Mouse (Mus musculus) forebrain, embryonic 14.5 days (tissue): ENCODE measurements around the gene Atp1b3. TPM values are rescaled to one million over a fixed set of nuclear protein-coding genes. Genes with fewer than 3 reads are reported as not detected.
"Not testable (repeated sequence)": the region's sequence is repeated elsewhere in the genome, so short reads cannot be mapped to it uniquely, and the experiment has no call there.

Experiments
- ATAC-seq: fragments of 200-750 bp; cut with Nextera tagmentation; 2 replicates; pipeline ENCODE4 v1.8.0; 2017; ENCODE audit warnings: mild to moderate bottlenecking, moderate library complexity
- DNase-seq: peaks from one replicate; pipeline ENCODE4 v3.0.0-alpha.2; 2015; ENCODE audit warnings: low spot score
- H3K27ac ChIP-seq: fragments of 300-500 bp; sonication (generic); 2 replicates; pipeline ENCODE4 v1.5.1; 2014; ENCODE audit warnings: low read depth, mild to moderate bottlenecking, control low read depth, low read length, moderate library complexity
- H3K27me3 ChIP-seq: fragments of 300-500 bp; sonication (generic); replicated peaks from 2 replicates; pipeline ENCODE4 v1.6.1; 2014; ENCODE audit warnings: low read length, control low read depth, mixed read lengths; ENCODE audit not compliant: control insufficient read depth, insufficient read depth
- H3K36me3 ChIP-seq: fragments of 300-500 bp; sonication (generic); 2 replicates; pipeline ENCODE4 v1.6.1; 2014; ENCODE audit warnings: low read length, control low read depth; ENCODE audit not compliant: control insufficient read depth, insufficient read depth
- H3K4me1 ChIP-seq: fragments of 300-500 bp; sonication (generic); 2 replicates; pipeline ENCODE4 v1.6.1; 2014; ENCODE audit warnings: antibody characterized with exemption, low read length, control low read depth; ENCODE audit not compliant: control insufficient read depth, insufficient read depth
- H3K4me2 ChIP-seq: fragments of 300-500 bp; sonication (generic); 2 replicates; pipeline ENCODE4 v1.6.1; 2014; ENCODE audit warnings: mild to moderate bottlenecking, control low read depth, low read length
- H3K4me3 ChIP-seq: fragments of 300-500 bp; sonication (generic); 2 replicates; pipeline ENCODE4 v1.5.1; 2014; ENCODE audit warnings: low read depth, low read length, control low read depth
- H3K9ac ChIP-seq: fragments of 300-500 bp; sonication (generic); 2 replicates; pipeline ENCODE4 v1.6.1; 2014; ENCODE audit warnings: mild to moderate bottlenecking, low read length, control low read depth, moderate library complexity
- H3K9me3 ChIP-seq: fragments of 300-500 bp; sonication (generic); replicated peaks from 2 replicates; pipeline ENCODE4 v1.6.1; 2016; ENCODE audit warnings: low read length, control low read depth, mixed read lengths; ENCODE audit not compliant: control insufficient read depth
- WGBS: fragments of 180-500 bp; shearing (Covaris S2); extraction: QIAGEN DNeasy Blood & Tissue Kit; methylation state at CpG from one replicate; pipeline ENCODE4 v1.1.7; 2014; 5-methylcytosine and 5-hydroxymethylcytosine counted together
- polyA plus RNA-seq: library from polyadenylated mRNA; unstranded; fragments of >200 nt; fragmentation: Nextera tagmentation; extraction: Ambion mirVana; gene quantifications from 2 replicates; pipeline ENCODE4 v1.2.1, GENCODE M21; 2014

The Atp1b3 gene
- polyA plus RNA-seq, 1 experiment from 2014 or later, result 143 TPM

- H3K9me3 ChIP-seq, H3K9ac ChIP-seq, ATAC-seq, H3K27ac ChIP-seq, H3K27me3 ChIP-seq, H3K4me3 ChIP-seq, H3K4me2 ChIP-seq, H3K4me1 ChIP-seq, H3K36me3 ChIP-seq, DNase-seq: not testable (repeated sequence)
- WGBS, result 91% methylated on average over 6 of the region's 6 CpGs
Observed at GRCm38 (mm10) chr9:96351771-96352170, 12.5 kb downstream of the Atp1b3 start.

- Histone ChIP-seq H3K4me3 (no peak overlapping the region), H3K9me3 (no peaks in the 10 kb centered on the region), H3K36me3 (0 out of 2 replicates have a peak, but pooled peaks cover 4% of the 10 kb centered on the region), H3K4me1 (no peaks in the 10 kb centered on the region), H3K4me2 (no peak overlapping the region), H3K9ac (no peak overlapping the region), H3K27me3 (no peaks in the 10 kb centered on the region), H3K27ac (no peak overlapping the region)
- ATAC-seq (no peak), DNase-seq (no peak)
- WGBS, result 61% methylated on average over 3 of the region's 3 CpGs
Observed at GRCm38 (mm10) chr9:96350476-96350875, 13.8 kb downstream of the Atp1b3 start.

- no peaks in the 10 kb centered on the region for H3K9me3 ChIP-seq
- H3K36me3 ChIP-seq, result peaks cover 5% of the 10 kb centered on the region; the same call in 1 of the 2 replicates
- no peaks in the 10 kb centered on the region for H3K4me1 ChIP-seq
- DNase-seq (peak; percentile 70), ATAC-seq (peak; percentile 54; the same call in 1 of the 2 replicates)
- WGBS, result 50% methylated on average over 4 of the region's 4 CpGs
- H3K4me3 ChIP-seq, result no peak overlapping the region
- H3K27me3 ChIP-seq, result no peaks in the 10 kb centered on the region
- no peak overlapping the region for H3K4me2 ChIP-seq
- no peak overlapping the region for H3K9ac ChIP-seq
- H3K27ac ChIP-seq, result no peak overlapping the region
Observed at GRCm38 (mm10) chr9:96350010-96350409, 14.2 kb downstream of the Atp1b3 start.

- WGBS, result 83% methylated on average over 5 of the region's 5 CpGs
Observed at GRCm38 (mm10) chr9:96348885-96349284, 15.4 kb downstream of the Atp1b3 start.

DNA sequence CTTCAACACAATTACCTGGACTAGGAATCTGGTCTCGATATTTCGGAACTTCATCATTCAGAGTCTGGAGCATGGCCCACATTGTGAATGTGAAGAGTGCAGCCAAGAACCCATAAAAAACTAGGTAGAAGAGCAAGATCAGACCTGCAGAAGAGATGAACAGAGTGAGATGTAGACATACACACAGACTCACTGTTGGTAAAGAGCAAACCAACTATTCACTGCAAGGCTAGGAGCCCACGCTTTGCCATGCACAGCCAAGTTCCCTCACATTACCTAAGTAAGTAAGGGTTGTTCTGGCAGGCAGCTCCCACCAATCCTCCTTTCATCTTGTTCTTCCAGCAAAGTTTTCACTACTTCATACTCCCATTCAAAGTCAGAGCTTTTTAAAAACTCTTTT is 18.5 kb downstream of the Atp1b3 start:
- Histone ChIP-seq H3K36me3 (peaks cover 32% of the 10 kb centered on the region), H3K27me3 (no peaks in the 10 kb centered on the region), H3K4me1 (no peaks in the 10 kb centered on the region), H3K4me3 (no peak overlapping the region), H3K27ac (no peak overlapping the region), H3K9ac (no peak overlapping the region), H3K9me3 (no peaks in the 10 kb centered on the region), H3K4me2 (no peak overlapping the region)
- ATAC-seq (no peak), DNase-seq (no peak)
- WGBS, result 96% methylated on average over 3 of the region's 3 CpGs

More at GRCm38 (mm10) chr9:96348885-96349284, 15.4 kb downstream of the Atp1b3 start:
- Histone ChIP-seq H3K9me3 (no peaks in the 10 kb centered on the region), H3K27me3 (no peaks in the 10 kb centered on the region), H3K4me3 (no peak overlapping the region), H3K36me3 (peaks cover 12% of the 10 kb centered on the region; the same call in 1 of the 2 replicates), H3K9ac (no peak overlapping the region), H3K27ac (no peak overlapping the region), H3K4me1 (no peaks in the 10 kb centered on the region), H3K4me2 (no peak overlapping the region)
- no peak for DNase-seq
- no peak for ATAC-seq

GRCm38 (mm10) chr9:96331146-96331545 is 33.1 kb downstream of the Atp1b3 start:
- H3K4me2 ChIP-seq, result no peak overlapping the region
- H3K4me3 ChIP-seq, result no peak overlapping the region
- no peak overlapping the region for H3K27ac ChIP-seq
- H3K4me1 ChIP-seq, result no peaks in the 10 kb centered on the region
- H3K36me3 ChIP-seq, result peaks cover 37% of the 10 kb centered on the region
- 91% methylated on average over 5 of the region's 5 CpGs for WGBS
- no peak overlapping the region for H3K9ac ChIP-seq
- no peak for ATAC-seq
- no peaks in the 10 kb centered on the region for H3K9me3 ChIP-seq
- no peak for DNase-seq
- no peaks in the 10 kb centered on the region for H3K27me3 ChIP-seq

- Histone ChIP-seq H3K27ac (no peak overlapping the region), H3K4me2 (no peak overlapping the region), H3K9ac (no peak overlapping the region), H3K36me3 (peaks cover 15% of the 10 kb centered on the region; the same call in 1 of the 2 replicates), H3K4me1 (peaks cover 3% of the 10 kb centered on the region; the same call in 1 of the 2 replicates), H3K4me3 (no peak overlapping the region), H3K27me3 (no peaks in the 10 kb centered on the region), H3K9me3 (no peaks in the 10 kb centered on the region)
- ATAC-seq (no peak), DNase-seq (no peak)
- WGBS, result 87% methylated on average over 4 of the region's 4 CpGs
Observed at GRCm38 (mm10) chr9:96328226-96328625, 36.0 kb downstream of the Atp1b3 start.

DNA sequence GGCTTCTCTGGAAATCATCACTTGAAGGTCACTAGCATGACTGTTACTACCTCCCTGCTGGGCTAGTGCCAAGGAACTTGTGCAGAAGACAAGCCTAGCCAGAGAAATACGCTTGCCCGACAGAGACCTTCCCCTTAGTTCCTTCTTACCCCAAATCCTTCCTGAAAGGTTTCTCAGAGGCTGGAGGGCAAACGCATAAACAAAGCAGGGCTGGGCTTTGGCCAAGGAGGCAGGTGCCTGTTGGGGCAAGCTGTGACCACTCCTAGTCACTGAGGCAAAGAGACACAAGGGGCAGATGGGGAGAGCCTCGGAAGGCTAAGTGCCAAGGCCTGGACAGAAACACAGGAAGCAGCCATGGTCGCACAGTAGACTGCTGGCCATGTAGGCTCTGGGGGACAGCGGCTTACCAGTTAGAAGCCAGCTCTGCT is 37.7 kb downstream of the Atp1b3 start:
- Histone ChIP-seq H3K9me3 (no peaks in the 10 kb centered on the region), H3K27me3 (no peaks in the 10 kb centered on the region), H3K36me3 (peaks cover 10% of the 10 kb centered on the region; the same call in 1 of the 2 replicates), H3K9ac (no peak overlapping the region), H3K27ac (0 out of 2 replicates have a peak overlapping the region, but pooled peaks have one; percentile 9), H3K4me3 (no peak overlapping the region), H3K4me2 (no peak overlapping the region), H3K4me1 (peaks cover 3% of the 10 kb centered on the region; the same call in 1 of the 2 replicates)
- DNase-seq, result no peak
- no peak for ATAC-seq
- 79% methylated on average over 6 of the region's 6 CpGs for WGBS

DNA sequence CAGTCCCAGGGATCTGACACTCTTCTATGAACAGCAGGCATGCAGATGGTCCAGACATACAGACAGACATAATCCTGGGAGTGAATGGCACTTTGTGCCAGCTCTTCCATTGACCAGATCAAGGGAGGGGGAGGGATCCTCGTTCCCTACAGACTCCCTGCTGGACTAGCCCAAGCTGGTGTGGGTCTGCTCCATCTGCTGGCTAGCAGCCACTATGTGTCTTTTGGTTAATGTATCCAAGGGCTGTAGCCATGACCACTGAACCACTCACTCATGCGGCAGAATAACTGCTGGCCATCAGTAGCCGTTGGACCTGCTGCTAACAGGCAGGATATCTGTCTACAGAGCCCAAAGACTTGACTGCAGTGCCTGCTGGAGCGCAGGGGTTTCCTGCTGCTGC is 39.7 kb downstream of the Atp1b3 start:
- Histone ChIP-seq H3K27me3 (no peaks in the 10 kb centered on the region), H3K9me3 (no peaks in the 10 kb centered on the region), H3K4me1 (peaks cover 3% of the 10 kb centered on the region; the same call in 1 of the 2 replicates), H3K4me2 (no peak overlapping the region), H3K9ac (no peak overlapping the region), H3K36me3 (peaks cover 19% of the 10 kb centered on the region; the same call in 1 of the 2 replicates), H3K27ac (no peak overlapping the region; the same call in 1 of the 2 replicates), H3K4me3 (no peak overlapping the region)
- ATAC-seq, result peak; percentile 54; the same call in 1 of the 2 replicates
- 58% methylated on average over 4 of the region's 4 CpGs for WGBS
- DNase-seq, result peak; percentile 27
